Mouse (Mus musculus): ENCODE results near the gene Ada.
A peak's percentile ranks its signal among the peaks of the same experiment; 100 is the strongest.

Gene Ada

DNA sequence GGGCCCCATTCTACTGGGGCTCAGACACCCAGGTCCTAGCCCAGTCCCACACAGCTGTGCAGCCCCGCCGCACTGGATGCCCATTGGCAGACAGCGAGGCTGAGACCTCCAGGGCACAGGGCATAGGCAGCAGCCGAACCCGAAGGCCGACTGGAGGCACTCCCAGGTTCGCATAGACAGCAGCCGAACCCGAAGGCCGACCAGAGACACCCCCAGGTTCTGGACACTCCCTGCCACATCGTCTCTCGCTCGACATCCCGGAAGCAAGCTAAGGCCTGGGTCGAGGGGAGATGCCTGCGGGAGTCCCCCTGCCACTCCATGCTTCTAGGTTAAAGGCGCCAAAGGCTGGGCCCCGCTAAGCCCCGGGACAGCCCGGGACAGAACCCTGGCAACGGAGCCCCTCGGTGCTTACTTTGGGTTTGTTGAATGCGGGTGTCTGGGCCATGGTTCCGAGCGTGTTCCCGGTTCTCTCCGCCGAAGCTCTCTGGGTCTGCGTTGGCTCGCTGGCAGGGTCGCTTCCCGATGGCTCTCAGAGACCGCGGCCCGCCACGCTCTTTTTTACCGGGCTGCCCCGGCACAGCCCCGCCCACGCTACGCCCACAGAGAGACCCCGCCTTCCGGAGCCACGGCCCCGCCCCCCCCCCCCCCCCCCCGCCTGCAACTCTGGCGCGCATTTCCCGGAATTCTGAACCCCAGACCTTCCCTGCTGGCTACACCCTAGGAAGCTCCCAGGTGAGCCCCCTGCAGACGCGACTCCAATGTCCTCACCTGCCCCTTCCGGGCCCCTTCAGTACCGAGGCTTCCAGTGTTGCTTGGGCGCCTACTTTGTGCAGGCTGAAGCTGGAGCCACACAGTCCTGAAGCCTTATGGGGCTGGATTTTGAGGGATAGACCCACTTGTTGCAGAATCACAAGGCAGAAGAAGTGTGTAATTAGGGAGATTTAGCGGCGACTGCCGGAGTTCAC is at the start of gene Ada:
Gene Ada, minus strand, starts transcription at position 593 of the 965 bp plus-strand sequence.
- peak; percentile 32 to 68 for DNase-seq

DNA sequence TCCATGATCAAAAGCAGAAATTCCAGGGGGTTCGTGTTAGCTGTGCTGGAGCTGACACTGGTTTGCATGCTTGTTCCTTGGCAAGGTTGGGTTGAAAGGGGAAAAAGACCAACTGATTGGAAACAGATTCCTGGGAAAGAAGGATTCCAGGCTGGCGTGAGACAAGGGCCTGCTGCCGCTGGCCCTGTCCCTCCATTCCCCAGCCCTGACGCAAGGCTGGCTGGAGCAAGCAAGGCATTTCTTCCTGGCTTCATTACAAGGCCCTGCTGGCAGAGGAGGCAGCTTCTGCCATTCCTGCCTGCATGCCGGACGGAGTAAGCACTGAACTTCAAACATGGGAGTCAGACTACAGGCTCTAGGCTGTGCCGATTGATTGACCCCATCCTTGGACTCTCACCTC is 48.4 kb upstream of the Ada start:
- DNase-seq = peak; percentile 25 to 38

DNA sequence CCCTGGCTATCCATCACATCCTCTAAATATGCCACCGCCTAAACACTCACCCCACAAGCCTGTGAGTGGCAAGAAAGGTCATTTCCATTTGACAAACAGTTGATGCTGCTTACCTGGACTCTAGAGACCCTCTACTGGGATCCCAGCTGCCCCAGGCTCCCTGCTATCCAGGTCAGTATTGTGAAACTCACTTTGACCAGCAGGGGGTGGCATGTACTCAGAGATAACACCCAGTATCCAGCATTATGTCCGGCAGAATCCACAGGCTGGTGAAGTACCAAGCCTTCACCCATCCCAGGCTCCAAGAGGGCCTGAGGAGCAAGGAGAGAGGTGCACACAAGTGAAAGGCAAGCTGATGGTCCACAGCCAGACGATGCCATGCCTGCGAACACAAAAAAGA is 38.4 kb upstream of the Ada start:
- peak; percentile 73 to 82 for DNase-seq

DNA sequence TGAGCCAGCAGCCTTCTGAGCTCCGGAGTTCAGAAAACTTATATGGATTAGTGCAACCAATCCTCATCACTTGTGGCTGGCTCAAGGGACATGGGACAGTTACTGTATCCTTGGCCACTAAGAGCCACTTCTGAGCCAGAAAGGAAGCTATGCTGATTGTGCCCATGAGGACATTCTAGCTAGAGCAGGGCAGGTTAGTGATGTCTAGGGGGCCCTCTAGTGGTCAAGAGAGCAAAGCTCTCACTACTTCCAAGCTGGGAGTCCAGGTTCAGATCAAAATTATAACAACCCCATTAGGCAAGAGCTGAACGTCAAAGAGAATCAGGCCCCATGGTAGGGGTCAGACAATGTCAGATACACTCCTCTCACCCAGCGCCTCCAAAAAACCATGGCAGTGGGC is 37.7 kb upstream of the Ada start:
- peak; percentile 64 to 70 for DNase-seq

DNA sequence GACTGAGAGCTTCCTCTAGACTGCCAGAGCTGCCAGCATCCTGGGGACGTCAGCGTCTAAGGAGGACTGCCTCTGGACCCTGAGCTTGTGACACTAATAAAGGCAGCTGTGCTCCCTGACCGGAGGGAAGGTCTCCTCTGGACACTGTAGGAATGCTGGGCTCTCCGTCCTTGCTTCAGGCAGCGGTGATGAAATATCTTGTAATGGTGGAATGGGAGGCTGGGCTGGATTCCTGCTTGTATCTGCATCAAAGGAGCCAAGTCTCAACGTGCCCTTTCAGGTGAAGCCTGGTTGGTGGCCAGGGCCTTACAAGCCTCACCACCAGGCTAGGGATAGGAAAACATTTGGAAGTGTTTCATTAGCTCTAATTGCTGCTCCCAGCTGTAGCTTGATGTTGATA is 37.0 kb upstream of the Ada start:
- DNase-seq = no peak

DNA sequence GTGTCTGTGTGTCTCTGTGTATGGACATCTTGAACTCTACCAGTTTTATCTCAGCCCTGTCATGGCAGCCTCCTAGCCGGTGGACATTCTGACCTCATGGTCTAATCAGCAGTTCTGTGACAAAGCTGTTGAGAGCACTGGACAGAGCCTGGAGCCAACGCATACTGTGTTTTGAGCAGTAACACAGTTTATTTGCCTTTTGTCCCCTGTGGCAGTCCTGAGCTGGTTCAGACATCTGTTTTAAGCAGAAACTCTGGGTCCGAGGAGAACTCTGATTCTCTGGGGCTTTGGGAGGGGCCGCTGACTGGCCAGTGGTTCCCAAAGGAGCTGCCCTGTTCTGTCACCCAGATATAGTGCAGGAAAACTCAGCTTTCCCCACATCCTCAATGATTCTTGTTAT is 33.9 kb upstream of the Ada start:
- no peak for DNase-seq

DNA sequence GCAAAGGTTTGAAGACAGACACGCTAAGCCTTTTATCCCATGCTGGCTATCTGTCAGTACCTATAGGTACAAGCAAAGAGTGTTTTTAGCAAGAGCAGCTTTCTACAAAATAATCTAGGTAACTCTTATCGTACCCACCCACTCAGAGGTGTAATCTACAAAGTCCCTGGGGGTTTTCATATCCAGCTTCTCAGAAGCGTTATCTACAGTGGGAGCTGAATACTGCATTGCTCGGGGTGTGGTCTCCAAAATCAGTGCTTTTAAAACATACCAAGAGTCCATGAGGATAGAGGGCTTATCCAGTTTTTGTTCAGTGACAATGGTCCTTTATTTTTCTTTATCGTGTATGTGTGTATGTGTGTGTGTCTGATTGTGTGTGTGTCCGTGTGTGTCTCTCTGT is 33.3 kb upstream of the Ada start:
- no peak for DNase-seq

DNA sequence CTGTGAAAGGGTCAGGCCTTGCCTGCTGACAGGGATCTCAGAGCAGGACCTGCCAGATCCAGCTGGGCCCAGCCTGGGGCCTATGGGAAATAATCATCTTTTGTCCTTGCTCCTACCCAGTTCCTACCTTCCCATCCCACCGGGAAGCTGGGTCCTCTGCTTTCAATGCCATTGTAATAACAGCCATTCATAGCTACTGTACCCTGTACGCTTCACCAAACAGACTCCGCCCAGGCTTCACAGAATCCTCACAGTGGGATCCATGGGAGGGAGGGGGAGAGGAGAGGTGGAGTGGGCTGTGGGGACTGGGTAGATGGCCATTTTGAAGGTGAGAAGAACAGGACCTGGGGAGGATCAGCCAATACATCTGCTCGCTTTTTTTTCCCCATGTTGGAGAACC is 28.9 kb upstream of the Ada start:
- DNase-seq = no peak

DNA sequence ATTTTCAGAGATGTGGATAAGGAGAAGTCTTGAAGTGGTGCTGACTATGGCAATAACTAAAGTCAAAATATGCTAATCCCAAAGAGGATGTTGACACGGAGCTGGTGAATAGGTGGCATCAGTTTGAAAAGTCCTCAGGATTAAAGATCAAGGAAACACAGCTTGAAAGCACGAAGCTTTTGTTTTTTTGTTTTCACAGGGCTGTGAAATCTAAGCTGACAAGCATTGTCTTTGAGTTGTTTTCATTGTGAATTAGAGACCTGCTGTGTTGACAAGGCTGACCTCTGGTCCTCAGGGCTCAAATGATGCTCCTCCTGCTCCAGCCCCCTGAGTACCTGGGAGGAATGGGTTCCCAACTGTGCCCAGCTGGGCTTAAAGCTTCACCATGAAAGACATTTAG is 27.0 kb upstream of the Ada start:
- DNase-seq = no peak

DNA sequence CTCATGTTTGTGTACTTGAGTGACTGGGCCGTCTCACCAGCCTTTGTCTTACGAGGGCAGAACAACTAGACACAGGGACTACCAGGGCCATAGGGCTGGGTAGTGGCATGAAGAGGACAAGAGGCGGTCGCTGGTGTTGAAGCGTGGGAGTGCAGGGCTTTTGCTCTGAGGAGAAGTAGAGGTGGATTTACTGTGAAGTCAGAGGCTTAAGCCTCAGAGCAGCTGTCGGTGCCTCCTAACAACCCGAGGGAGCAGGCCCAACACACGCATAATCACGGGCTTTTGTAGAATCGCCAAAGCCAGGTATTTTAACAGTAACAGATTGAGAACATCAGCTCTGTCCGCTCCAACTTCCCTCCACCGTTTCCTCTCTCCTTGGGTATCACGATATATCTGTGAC is 26.6 kb upstream of the Ada start:
- DNase-seq = no peak

DNA sequence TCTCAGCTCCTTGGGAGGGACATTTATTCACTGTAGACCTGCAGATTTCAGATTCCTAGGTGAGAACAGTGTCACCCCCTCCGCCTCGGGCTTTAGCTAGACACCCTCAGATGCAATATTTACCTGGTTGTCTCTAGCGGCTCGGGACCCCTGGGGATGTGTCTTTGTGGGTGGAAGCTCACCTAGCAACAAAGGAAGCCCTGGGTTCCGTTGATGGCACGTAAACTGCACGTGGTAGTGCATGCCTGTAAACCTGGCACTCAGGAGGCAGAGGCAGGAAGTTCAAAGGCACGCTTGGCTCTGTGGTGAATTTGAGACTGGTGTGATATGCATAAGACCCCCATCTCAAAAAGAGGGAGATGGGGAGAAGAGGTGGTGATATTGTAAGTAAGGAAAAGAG is 20.7 kb upstream of the Ada start:
- DNase-seq = no peak

DNA sequence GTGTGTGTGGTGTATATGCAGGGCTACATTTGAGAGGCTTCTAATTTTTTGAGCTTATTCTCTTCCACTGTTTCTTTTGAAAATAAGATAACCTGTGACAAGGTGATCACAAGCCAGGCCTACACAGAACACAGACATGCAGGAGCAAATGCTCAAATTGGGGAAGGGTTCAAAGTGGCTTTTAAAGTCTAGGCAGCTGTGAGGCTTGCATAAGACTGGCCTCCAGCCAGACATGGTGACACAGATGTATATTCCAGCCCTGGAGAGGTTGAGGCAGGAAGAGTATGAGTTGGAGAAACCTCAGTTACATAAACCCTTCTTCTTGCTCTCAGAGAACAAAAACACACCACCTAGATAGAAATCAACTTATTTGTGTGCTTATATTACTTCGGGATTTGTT is 16.9 kb upstream of the Ada start:
- DNase-seq = no peak

DNA sequence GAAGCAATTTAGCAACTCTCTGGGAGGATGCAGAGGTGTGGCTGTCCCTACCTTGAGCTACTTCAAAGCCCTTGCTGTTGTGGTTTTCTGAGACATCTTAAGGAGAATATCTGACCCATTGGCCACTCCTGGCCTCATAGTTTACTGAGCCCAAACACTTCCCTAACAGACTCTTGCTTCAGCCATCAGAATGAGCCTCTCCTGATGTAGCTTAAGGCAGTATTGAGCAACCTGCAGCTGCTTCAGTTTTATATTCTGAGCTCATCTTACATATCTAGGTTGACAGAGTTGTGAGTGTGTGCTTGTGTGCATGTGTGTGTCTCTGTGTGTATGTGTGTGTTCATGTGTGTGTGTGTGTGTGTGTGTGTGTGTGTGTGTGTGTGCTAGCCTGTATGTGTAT is 16.2 kb upstream of the Ada start:
- no peak for DNase-seq

DNA sequence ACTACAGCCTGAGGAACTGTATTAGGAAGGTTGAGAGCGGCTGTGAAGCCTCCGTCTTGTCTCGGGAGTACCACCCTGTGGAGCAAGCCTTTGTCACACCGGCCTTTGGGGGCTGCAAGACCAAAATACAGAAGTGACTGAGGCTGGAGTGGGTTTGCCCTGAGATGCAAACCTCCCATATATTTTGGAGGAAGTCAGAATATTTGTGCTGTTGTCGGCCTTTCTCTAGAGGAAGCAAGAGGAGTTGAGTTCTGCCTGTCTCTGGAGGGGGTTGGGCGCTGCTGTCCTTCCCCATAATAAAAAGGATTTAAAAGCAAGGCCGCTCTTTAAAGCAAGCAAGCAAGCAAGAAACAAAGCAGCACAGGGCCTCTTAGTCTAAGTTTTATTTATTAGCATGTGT is 11.4 kb upstream of the Ada start:
- no peak for DNase-seq

DNA sequence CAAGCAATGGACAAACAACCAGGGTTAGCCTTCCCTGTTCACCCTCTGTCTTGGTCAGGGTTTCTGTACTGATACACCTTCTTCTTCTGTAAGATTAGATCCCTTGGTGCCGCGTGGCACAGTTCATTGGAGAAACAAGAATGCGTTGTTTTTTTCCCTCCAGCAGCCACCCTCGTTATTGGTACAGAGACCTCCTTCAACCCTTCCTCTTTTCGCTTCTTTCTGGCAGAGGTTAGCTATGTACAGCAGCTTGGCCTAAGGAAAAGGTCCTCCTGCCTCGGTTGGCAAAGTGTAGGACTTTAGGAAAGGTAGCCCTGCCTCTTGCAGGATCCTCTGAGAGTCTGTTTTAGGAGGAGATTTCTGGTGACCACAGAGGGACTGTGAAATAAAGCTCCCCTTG is 10.6 kb upstream of the Ada start:
- DNase-seq = no peak

DNA sequence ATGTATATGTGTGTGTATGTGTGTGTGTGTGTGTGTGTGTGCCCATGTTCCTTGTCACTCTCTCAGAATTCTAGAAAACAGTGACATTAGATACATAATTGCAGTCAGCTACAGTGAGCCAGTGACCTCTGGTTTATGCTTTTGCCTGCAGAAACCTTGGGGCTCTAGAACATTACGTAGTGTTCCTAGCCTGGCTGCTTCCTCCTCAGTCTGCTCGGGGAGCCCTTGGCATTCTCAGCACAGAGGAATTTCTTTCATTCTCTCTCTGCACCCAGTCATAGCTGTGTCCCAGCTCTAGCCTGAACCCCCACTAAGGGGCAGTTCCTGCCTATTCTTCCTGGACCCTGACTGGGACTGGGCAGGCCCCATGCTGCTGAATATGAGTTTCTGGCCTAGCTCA is 8.1 kb upstream of the Ada start:
- no peak for DNase-seq

DNA sequence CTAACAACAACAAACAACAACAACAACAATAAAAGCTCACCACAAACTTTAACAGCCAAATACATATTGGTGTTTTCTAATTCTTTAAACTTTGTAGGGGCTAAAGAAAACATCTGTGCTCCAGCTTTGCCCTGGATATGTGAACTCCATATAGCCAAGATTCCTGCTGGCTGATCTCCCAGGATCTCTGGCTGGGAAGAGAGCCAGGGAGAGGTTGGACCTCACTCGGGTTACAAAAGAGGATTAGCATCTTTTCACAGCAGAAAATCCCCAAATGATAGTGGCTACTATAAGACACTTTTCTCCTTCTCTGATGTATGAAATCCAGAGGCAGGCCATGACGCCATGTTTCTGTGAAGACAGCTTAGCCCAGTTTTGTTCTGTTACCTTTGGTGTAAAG is 6.7 kb upstream of the Ada start:
- peak; percentile 32 to 49 for DNase-seq

DNA sequence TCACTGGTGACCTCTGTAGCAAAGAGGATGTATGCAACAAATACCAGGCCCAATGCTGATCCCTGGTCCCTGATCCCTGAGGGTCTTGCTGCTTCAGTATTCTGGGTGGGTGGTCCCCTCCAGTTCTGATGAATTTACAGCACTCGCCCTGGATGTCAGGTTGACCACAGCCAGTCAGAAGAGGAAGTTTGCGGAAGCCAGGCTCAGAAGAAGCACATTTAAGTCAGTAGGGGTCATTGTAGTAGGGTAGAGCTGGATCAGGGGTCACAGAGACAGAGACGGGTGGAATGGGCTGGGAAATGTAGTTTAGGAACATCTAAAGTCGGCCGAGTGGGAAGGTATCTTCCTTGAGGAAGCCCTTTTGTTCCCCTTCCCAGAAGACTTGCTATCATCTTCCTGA is 4.2 kb upstream of the Ada start:
- no peak for DNase-seq

DNA sequence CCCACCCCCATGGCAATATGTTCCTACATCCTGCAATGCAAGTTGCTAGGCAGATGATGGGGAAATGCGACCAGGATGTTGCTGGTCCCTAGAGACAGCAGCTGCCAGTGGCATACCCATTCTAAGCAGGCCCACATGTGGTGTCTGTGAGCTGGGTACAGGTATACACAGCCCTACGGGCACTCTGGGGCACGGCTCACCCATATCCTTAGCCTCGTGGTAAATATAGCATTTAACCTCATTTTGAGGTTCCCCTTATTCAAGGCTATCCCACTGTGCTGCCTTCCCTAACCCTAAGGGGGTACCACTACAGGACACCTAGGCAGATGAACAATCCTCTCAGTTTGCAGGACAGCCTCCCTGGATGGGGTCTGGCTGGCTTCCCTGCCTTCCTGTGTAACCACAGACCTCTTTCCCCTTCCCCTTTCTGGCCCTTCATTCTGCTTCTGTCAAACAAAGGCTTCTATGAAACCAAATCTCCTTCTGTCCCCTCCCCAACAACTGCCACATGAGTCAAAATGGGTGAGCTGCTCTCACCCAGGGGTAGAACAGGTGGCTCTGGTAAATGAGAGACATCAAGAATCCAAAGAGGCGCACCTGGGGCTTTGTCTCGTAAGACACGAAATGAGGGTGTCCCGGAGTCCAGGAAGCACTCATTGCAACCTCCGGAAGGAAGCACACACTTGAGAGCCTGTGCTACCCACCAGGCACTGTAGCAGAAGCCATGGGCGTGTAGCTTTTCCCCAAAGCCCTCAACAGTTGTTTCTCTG is 5.1 kb downstream of the Ada start:
- no peak for DNase-seq

DNA sequence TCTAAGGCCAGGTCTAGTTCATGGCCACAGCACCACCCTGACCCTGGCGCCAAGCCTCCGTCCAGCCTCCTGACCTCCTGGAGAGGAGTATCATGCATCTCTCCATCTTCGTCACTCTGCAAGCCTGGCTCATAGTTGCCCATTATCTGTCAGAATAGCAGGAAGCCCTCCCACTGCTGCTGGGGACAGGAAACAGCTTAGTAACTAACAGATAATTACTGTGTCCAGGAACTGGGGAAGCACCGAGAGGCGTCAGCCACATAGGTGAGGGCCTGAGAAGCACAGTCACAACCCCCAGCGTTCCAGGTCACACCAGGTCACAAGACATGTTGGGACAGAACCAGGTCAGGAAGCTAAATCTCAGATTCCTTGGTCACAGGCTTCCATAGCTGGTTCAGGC is 6.7 kb downstream of the Ada start:
- no peak for DNase-seq

DNA sequence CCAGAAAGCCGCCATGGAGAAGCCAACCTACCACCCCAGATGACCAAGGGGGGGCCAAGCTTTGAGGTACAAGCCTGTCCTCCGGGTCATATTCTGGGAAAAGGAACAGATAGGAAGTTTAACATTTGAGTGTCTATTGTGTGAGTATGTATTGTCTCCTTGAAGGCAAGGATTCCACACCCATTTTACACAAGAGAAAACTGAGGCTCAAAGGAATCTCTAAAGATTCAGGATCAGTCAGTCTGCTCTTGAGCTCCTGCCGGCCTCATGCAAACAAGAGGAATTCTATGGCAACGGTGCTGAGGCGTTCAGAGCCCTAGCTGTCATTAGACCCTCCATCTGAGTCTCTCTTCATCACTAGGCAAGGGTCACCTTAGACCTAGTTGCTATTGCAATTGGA is 7.4 kb downstream of the Ada start:
- DNase-seq = no peak

DNA sequence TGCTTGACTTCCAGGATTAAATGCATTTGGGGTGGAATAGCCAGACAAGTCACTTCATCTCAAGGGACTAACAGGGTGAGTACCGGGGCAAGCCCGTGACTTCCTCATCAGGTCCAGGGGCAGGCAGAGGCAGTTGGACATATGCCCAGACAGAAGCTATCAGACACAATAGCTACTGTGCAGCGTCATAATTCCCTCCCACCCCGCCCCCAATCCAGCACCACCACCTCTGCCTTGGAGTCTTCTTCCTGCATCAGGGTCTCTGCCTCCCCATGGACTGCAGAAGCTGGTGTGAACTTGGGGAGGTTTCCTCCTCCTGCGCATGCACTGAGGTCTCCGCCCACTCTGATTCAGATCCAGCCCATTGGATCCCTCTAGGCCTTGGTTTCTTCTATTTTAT is 14.1 kb downstream of the Ada start:
- no peak for DNase-seq

DNA sequence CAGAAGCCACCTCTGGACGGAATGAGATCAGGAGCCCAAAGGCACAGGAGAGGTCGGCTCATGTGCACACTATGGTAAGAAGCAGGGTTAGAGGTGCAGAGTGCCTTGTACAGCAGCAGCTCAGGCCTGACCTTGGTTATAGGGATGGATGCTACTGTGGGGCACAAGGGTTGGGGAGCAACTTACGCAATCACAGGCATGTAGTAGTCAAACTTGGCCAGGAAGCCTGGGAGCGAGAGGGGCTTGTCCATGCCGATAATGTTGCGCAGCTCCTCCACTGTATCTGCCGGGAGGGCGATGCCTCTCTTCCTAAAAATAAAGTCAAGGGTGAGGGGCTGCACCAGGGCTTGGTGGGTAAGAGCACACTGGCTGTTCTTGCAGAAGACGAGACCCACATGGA is 14.9 kb downstream of the Ada start:
- DNase-seq = no peak

DNA sequence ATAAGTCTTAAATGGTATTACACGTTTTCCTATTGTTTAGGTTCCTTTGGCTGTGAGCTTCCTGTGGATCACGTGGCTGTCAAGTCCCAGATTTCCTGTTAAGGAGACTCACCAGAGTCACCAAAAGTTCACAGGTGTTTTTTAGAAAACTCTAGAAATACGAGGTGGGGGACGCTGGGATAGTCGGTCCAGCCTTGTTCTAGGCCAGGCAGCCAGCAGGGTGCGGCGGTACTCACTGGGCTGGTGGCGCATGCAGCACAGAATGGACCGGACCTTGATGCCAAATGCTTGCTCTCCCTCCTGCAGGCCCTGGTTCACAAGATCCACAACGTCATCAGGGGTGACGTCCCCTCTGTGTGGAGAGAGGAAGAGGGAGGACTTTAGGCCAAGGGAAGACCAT is 18.0 kb downstream of the Ada start:
- no peak for DNase-seq

Data from cerebellum, postnatal 25 days (tissue).